8 mouse cellular contexts compared by ENCODE assay signal in the genomic region with DNA sequence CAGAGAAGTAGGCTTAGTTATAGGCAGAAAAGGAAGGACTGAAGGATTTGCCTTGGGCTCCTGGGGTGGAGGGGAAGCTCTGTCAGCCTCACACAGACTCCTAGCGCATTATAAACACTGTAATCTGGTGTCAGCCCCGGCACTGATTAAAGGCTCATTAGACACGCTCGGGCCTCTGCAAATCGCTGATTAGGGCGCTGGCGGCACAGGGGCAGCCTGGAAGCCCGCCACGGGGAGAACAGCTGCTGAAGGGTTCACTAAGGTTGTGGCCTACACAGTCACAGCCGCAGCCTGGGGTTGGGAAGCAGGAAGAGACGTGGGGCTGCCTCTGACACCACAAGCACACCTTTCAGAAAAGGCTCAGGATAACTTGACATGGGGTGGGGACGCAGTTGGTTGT. TPM values are rescaled to one million over a fixed set of nuclear protein-coding genes. Genes with fewer than 3 reads are reported as not detected.
DNase-seq lines count a peak whose midpoint lies in the region; ATAC-seq and TF ChIP-seq lines count a peak whose summit lies in the region.

No protein-coding gene starts in this region.

- peak overlapping the region; percentile 16 for H3K4me2 ChIP-seq in heart, embryonic 16.5 days (ENCODE audit: low read depth, low read length)
- H3K4me2 ChIP-seq in myocyte (ENCODE audit: low read depth), result peak overlapping the region; percentile 36

- H3K27ac ChIP-seq in heart, embryonic 16.5 days (ENCODE audit: low read length), result peak overlapping the region; percentile 58

- TF ChIP-seq POLR2A in myocyte (IDR thresholded peaks at IDR 0.05; ENCODE audit: insufficient read length, low read depth), result no peak

- peaks cover 49% of the 10 kb centered on the region for H3K4me1 ChIP-seq in heart, embryonic 16.5 days (ENCODE audit: control insufficient read depth, insufficient read depth, low read length)

- peak overlapping the region; percentile 6 for H3K9ac ChIP-seq in heart, embryonic 16.5 days (ENCODE audit: low read length)

- H3ac ChIP-seq in myocyte (ENCODE audit: control insufficient read depth, insufficient read length), result no peak overlapping the region

- DNase-seq in testis, postnatal 10 days (ENCODE audit: low spot score), result peak; percentile 65
- DNase-seq in testis, postnatal 14 days (ENCODE audit: low spot score), result no peak
- DNase-seq in kidney, postnatal 25 days, result peak; percentile 52 to 74
- DNase-seq in urinary bladder, adult 18-20 months (ENCODE audit: low spot score in 2 of 2), result no peak
- DNase-seq in embryo, embryonic 10.5 days (ENCODE audit: low spot score), result no peak

- H3K4me3 ChIP-seq in heart, embryonic 16.5 days (ENCODE audit: low read length), result no peak overlapping the region; the same call in 1 of the 2 replicates
- H3K4me3 ChIP-seq in myocyte, result no peak overlapping the region

- no peaks in the 10 kb centered on the region for H3K9me3 ChIP-seq in heart, embryonic 16.5 days (replicated peaks; ENCODE audit: control insufficient read depth, low read length)

- WGBS in heart, embryonic 16.5 days, result 15% methylated on average over 12 of the region's 12 CpGs

- no peaks in the 10 kb centered on the region for H3K79me2 ChIP-seq in myocyte (ENCODE audit: control insufficient read depth, insufficient read depth)

- 0 out of 2 replicates have a peak, but pooled peaks cover 3% of the 10 kb centered on the region for H3K27me3 ChIP-seq in heart, embryonic 16.5 days (ENCODE audit: control insufficient read depth, insufficient read depth, low read length)
- H3K27me3 ChIP-seq in myocyte (ENCODE audit: control insufficient read depth, insufficient read depth, insufficient read length), result peaks cover 6% of the 10 kb centered on the region

- H3K36me3 ChIP-seq in heart, embryonic 16.5 days (ENCODE audit: control insufficient read depth, insufficient read depth), result peaks cover 2% of the 10 kb centered on the region; the same call in 1 of the 2 replicates
- H3K36me3 ChIP-seq in myocyte (ENCODE audit: control insufficient read depth, insufficient read depth), result no peaks in the 10 kb centered on the region

- ATAC-seq in heart, embryonic 16.5 days (replicated peaks; ENCODE audit: extremely low read depth, insufficient read depth, low FRiP score), result peak; percentile 34
- ATAC-seq in activated CD4-positive, CD25-positive, alpha-beta regulatory T cell, adult 4 months, result no peak

TF ChIP-seq in myocyte, 11 proteins besides CTCF, POLR2A, EP300 and RAD21:
- TF ChIP-seq MYOD1 (IDR thresholded peaks at IDR 0.05; ENCODE audit: control insufficient read depth in 1 of 3, insufficient read length in 2 of 3, low read depth in 2 of 3) (peak in 2 of 3 experiments; percentile 58 to 88), MAX (IDR thresholded peaks at IDR 0.05; ENCODE audit: low read depth) (no peak), TCF12 (IDR thresholded peaks at IDR 0.05; ENCODE audit: insufficient read depth, poor library complexity, severe bottlenecking) (no peak), E2F4 (IDR thresholded peaks at IDR 0.05; ENCODE audit: insufficient read depth) (no peak), REST (IDR thresholded peaks at IDR 0.05; ENCODE audit: insufficient read depth, insufficient read length) (no peak), POLR2AphosphoS2 (IDR thresholded peaks at IDR 0.05; ENCODE audit: insufficient read length, low read depth) (no peak), SRF (IDR thresholded peaks at IDR 0.05; ENCODE audit: control insufficient read depth, insufficient read length, low read depth) (no peak), TCF3 (IDR thresholded peaks at IDR 0.05; ENCODE audit: insufficient read length, low read depth) (no peak), MYOG (IDR thresholded peaks at IDR 0.05; ENCODE audit: control insufficient read depth in 1 of 3, insufficient read depth in 1 of 3, insufficient read length in 2 of 3, low read depth in 2 of 3) (peak; percentile 27 to 91 (median 72)), CEBPB (IDR thresholded peaks at IDR 0.05; ENCODE audit: insufficient read depth, poor library complexity, severe bottlenecking) (no peak), USF1 (IDR thresholded peaks at IDR 0.05; ENCODE audit: low read depth) (no peak)

RNA-seq across cellular contexts. Expression of a gene that starts 11.6 kb away (rescaled TPM):
- 14.7 and 20.5 TPM in 2 replicates for polyA plus RNA-seq in heart, embryonic 16.5 days (2015; fragmentation: Nextera tagmentation; extraction: Ambion mirVana)
- 0.10 TPM for polyA plus RNA-seq in myocyte (2012; fragmentation: generic; extraction: Trizol)
- polyA plus RNA-seq in activated CD4-positive, CD25-positive, alpha-beta regulatory T cell, adult 4 months (2017; shearing (Covaris generic)), result 1 to 10 TPM; 1.6 to 2.7 TPM

RNA-seq across cellular contexts. Expression of a gene that starts 24.3 kb away (rescaled TPM):
- not detected in 2 replicates for polyA plus RNA-seq in heart, embryonic 16.5 days (2015; fragmentation: Nextera tagmentation; extraction: Ambion mirVana)
- polyA plus RNA-seq in myocyte (2012; fragmentation: generic; extraction: Trizol), result not detected
- not detected for polyA plus RNA-seq in activated CD4-positive, CD25-positive, alpha-beta regulatory T cell, adult 4 months (2017; shearing (Covaris generic))

RNA-seq across cellular contexts. Expression of a gene that starts 34.0 kb away (rescaled TPM):
- 7.1 and 8.0 TPM in 2 replicates for polyA plus RNA-seq in heart, embryonic 16.5 days (2015; fragmentation: Nextera tagmentation; extraction: Ambion mirVana)
- 5.3 TPM for polyA plus RNA-seq in myocyte (2012; fragmentation: generic; extraction: Trizol)
- polyA plus RNA-seq in activated CD4-positive, CD25-positive, alpha-beta regulatory T cell, adult 4 months (2017; shearing (Covaris generic)), result 1 to 10 TPM; 3.5 to 3.6 TPM

Comparison
In these comparisons a context has a peak if more than half of its experiments do, and no peak if none do; other contexts are left out.
1. DNase-seq: peak in testis, postnatal 10 days (single experiment) and kidney, postnatal 25 days (2 of 2); none in testis, postnatal 14 days (single experiment), urinary bladder, adult 18-20 months (0 of 2) and embryo, embryonic 10.5 days (single experiment).